Mouse (Mus musculus) gastrocnemius, adult 8-10 months (tissue): Measurements from ENCODE around the gene Carhsp1. TPM values are rescaled to one million over a fixed set of nuclear protein-coding genes. Genes with fewer than 3 reads are reported as not detected.

ENCODE experiments used
- DNase-seq, 2 experiments: peaks; one replicate each; pipeline ENCODE4 v3.0.0; 2022; ENCODE audit warnings: low spot score in 2 of 2
- total RNA-seq, 4 experiments: library from RNA; stranded (reverse); gene quantifications; 2 replicates each; pipeline ENCODE4 v1.2.4; 2022

Gene Carhsp1
- total RNA-seq, 4 experiments from 2014 or later, result 3.9 to 5.7 (median 5.3) TPM

GRCm38 (mm10) chr16:8675559-8675958, 3.6 kb upstream of the Carhsp1 start:
- DNase-seq, result no peak

GRCm38 (mm10) chr16:8674165-8674564, 2.2 kb upstream of the Carhsp1 start:
- no peak for DNase-seq

GRCm38 (mm10) chr16:8673343-8673742, 1.4 kb upstream of the Carhsp1 start:
- no peak for DNase-seq

- DNase-seq, result no peak
Measured at GRCm38 (mm10) chr16:8672811-8673210, 856 bp upstream of the Carhsp1 start.

GRCm38 (mm10) chr16:8672350-8672687, 364 bp upstream of the Carhsp1 start:
- no peak for DNase-seq

- DNase-seq, result no peak
Measured at GRCm38 (mm10) chr16:8670041-8671035, 1.6 kb downstream of the Carhsp1 start.

- DNase-seq, result no peak
Measured at GRCm38 (mm10) chr16:8669432-8669831, 2.5 kb downstream of the Carhsp1 start.

- no peak for DNase-seq
Measured at GRCm38 (mm10) chr16:8668386-8668785, 3.6 kb downstream of the Carhsp1 start.

- peak in 1 of 2 experiments; percentile 17 for DNase-seq
Measured at GRCm38 (mm10) chr16:8667814-8668213, 4.1 kb downstream of the Carhsp1 start.

- no peak for DNase-seq
Measured at GRCm38 (mm10) chr16:8667261-8667660, 4.7 kb downstream of the Carhsp1 start.

- peak; percentile 52 to 55 for DNase-seq
Measured at GRCm38 (mm10) chr16:8666452-8666851, 5.5 kb downstream of the Carhsp1 start.

GRCm38 (mm10) chr16:8665367-8665766, 6.6 kb downstream of the Carhsp1 start:
- DNase-seq, result no peak

- DNase-seq, result no peak
Measured at GRCm38 (mm10) chr16:8663606-8664539, 8.1 kb downstream of the Carhsp1 start.

GRCm38 (mm10) chr16:8663022-8663421, 8.9 kb downstream of the Carhsp1 start:
- DNase-seq, result no peak

GRCm38 (mm10) chr16:8658764-8659163, 13.2 kb downstream of the Carhsp1 start:
- DNase-seq, result no peak

- DNase-seq, result no peak
Measured at GRCm38 (mm10) chr16:8658349-8658748, 13.6 kb downstream of the Carhsp1 start.

GRCm38 (mm10) chr16:8656256-8656655, 15.7 kb downstream of the Carhsp1 start:
- no peak for DNase-seq

- no peak for DNase-seq
Measured at GRCm38 (mm10) chr16:8655599-8655998, 16.4 kb downstream of the Carhsp1 start.

GRCm38 (mm10) chr16:8655108-8655507, 16.8 kb downstream of the Carhsp1 start:
- DNase-seq, result no peak

- no peak for DNase-seq
Measured at GRCm38 (mm10) chr16:8650007-8650406, 21.9 kb downstream of the Carhsp1 start.

- no peak for DNase-seq
Measured at GRCm38 (mm10) chr16:8645546-8645945, 26.4 kb downstream of the Carhsp1 start.

- no peak for DNase-seq
Measured at GRCm38 (mm10) chr16:8643855-8644254, 28.1 kb downstream of the Carhsp1 start.
